Mouse (Mus musculus): ENCODE data around the gene Dennd6b. TPM values are rescaled to one million over a fixed set of nuclear protein-coding genes. Genes with fewer than 3 reads are reported as not detected.

Gene Dennd6b
- total and polyA plus RNA-seq, 3 experiments, result 6.1 to 11.4 TPM; not detected in 1

DNA sequence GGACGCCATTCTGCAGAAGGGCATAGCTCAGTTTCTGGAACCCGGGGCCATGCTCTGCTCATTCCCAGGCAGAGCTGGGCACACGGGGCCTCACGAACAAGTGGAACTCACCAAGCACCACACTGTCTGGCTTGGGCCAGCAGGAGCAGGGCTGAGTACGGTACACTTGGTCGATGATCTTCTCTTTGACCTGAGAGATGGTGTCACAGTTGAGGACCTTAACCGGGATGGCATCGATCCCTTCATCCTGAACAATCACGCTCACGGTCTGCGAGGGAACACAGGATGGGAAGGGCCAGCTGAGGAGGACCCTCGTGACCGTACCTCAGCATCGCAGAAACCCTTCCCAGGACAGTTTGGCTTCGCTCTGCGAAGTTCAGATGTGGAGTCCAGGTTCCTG is 37.8 kb downstream of the Dennd6b start:
- no peak for DNase-seq (ENCODE audit: low read depth, low spot score)
- TF ChIP-seq TCF12 (IDR thresholded peaks at IDR 0.05; ENCODE audit: low read depth, low read length) (no peak), ETS1 (IDR thresholded peaks at IDR 0.05; ENCODE audit: low read depth, low read length) (no peak), MYB (IDR thresholded peaks at IDR 0.05; ENCODE audit: low read depth, low read length) (no peak), POLR2AphosphoS5 (IDR thresholded peaks at IDR 0.05; ENCODE audit: borderline replicate concordance, low read depth, low read length) (no peak), RAD21 (IDR thresholded peaks at IDR 0.05; ENCODE audit: low read depth, low read length) (no peak), POLR2A (IDR thresholded peaks at IDR 0.05; ENCODE audit: control insufficient read depth in 1 of 2, insufficient read depth in 1 of 2, low read depth in 1 of 2, low read length in 2 of 2, poor library complexity in 1 of 2) (no peak), MAFK (IDR thresholded peaks at IDR 0.05; ENCODE audit: borderline replicate concordance, low read depth, low read length) (no peak), EP300 (IDR thresholded peaks at IDR 0.05; ENCODE audit: low read depth in 1 of 2, low read length in 2 of 2) (no peak), MEF2A (IDR thresholded peaks at IDR 0.05; ENCODE audit: extremely low read depth, insufficient replicate concordance, low read depth, low read length, poor library complexity, severe bottlenecking) (no peak), BHLHE40 (IDR thresholded peaks at IDR 0.05; ENCODE audit: borderline replicate concordance, low read depth, low read length) (no peak), SMC3 (IDR thresholded peaks at IDR 0.05; ENCODE audit: low read depth, low read length) (no peak), RCOR1 (IDR thresholded peaks at IDR 0.05; ENCODE audit: low read depth, low read length) (no peak), HCFC1 (IDR thresholded peaks at IDR 0.05; ENCODE audit: low read depth, low read length) (no peak), ZC3H11A (IDR thresholded peaks at IDR 0.05; ENCODE audit: low read depth, low read length) (no peak), SIN3A (IDR thresholded peaks at IDR 0.05; ENCODE audit: low read length) (no peak), CHD1 (IDR thresholded peaks at IDR 0.05; ENCODE audit: low read depth, low read length) (no peak)
- Histone ChIP-seq H3K9me3 (replicated peaks; ENCODE audit: insufficient read depth, low read length) (no peaks in the 10 kb centered on the region), H3K4me1 (ENCODE audit: control insufficient read depth in 1 of 2, insufficient read depth in 2 of 2, low read length in 2 of 2) (no peaks in the 10 kb centered on the region), H3K27ac (ENCODE audit: control insufficient read depth, low read depth, low read length) (no peak overlapping the region), H3K79me2 (ENCODE audit: control insufficient read depth, insufficient read depth, low read length, poor library complexity) (no peaks in the 10 kb centered on the region), H3K9ac (ENCODE audit: control insufficient read depth, low read depth, low read length, poor library complexity, severe bottlenecking) (no peak overlapping the region), H3K36me3 (ENCODE audit: control insufficient read depth in 1 of 2, insufficient read depth in 2 of 2, low read length in 2 of 2) (no peaks in the 10 kb centered on the region), H3K27me3 (ENCODE audit: control insufficient read depth in 1 of 2, insufficient read depth in 2 of 2, low read length in 2 of 2) (no peaks in the 10 kb centered on the region; a peak in 1 of 4 replicates), H3K4me3 (ENCODE audit: control insufficient read depth in 1 of 2, insufficient read depth in 1 of 2, low read depth in 2 of 2, low read length in 2 of 2) (no peak overlapping the region)

DNA sequence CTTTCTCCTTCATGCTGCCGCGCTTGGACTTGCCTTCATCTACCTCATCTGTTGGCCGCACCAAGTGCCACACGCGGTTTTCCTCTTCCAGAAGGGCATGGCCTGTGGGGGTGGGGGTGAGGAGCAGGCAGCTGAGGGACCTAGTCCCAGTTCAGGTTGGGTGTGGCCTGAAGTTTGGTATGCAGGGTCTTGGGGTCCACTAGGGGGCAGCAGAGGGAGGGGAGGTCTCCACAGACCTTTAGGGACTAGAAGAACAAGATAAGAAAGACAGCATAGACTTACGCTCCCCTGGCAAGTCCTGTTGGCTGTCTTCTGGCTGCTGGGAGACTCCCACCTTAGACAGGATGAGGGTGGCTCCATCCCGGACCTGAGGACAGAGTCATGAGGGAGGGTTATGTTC is 38.3 kb downstream of the Dennd6b start:
- Histone ChIP-seq H3K27ac (ENCODE audit: control insufficient read depth, low read depth, low read length) (no peak overlapping the region), H3K4me1 (ENCODE audit: control insufficient read depth in 1 of 2, insufficient read depth in 2 of 2, low read length in 2 of 2) (no peaks in the 10 kb centered on the region), H3K36me3 (ENCODE audit: control insufficient read depth in 1 of 2, insufficient read depth in 2 of 2, low read length in 2 of 2) (no peaks in the 10 kb centered on the region), H3K9me3 (replicated peaks; ENCODE audit: insufficient read depth, low read length) (no peaks in the 10 kb centered on the region), H3K9ac (ENCODE audit: control insufficient read depth, low read depth, low read length, poor library complexity, severe bottlenecking) (no peak overlapping the region), H3K79me2 (ENCODE audit: control insufficient read depth, insufficient read depth, low read length, poor library complexity) (no peaks in the 10 kb centered on the region), H3K27me3 (ENCODE audit: control insufficient read depth in 1 of 2, insufficient read depth in 2 of 2, low read length in 2 of 2) (no peaks in the 10 kb centered on the region; a peak in 1 of 4 replicates), H3K4me3 (ENCODE audit: control insufficient read depth in 1 of 2, insufficient read depth in 1 of 2, low read depth in 2 of 2, low read length in 2 of 2) (no peak overlapping the region)
- DNase-seq (ENCODE audit: low read depth, low spot score), result peak; percentile 89
- TF ChIP-seq SIN3A (IDR thresholded peaks at IDR 0.05; ENCODE audit: low read length) (0 out of 2 replicates have a peak, but pooled peaks have one; percentile 23), E2F4 (IDR thresholded peaks at IDR 0.05; ENCODE audit: borderline replicate concordance, low read depth, low read length) (no peak), MAFK (IDR thresholded peaks at IDR 0.05; ENCODE audit: borderline replicate concordance, low read depth, low read length) (no peak), CHD1 (IDR thresholded peaks at IDR 0.05; ENCODE audit: low read depth, low read length) (no peak), GATA1 (IDR thresholded peaks at IDR 0.05; ENCODE audit: low read depth, low read length) (peak; percentile 53; the same call in 1 of the 2 replicates), ZC3H11A (IDR thresholded peaks at IDR 0.05; ENCODE audit: low read depth, low read length) (peak; percentile 65), CTCF (IDR thresholded peaks at IDR 0.05 in 2 of 3, conservative IDR thresholded peaks at IDR 0.05 in 1 of 3; ENCODE audit: control insufficient read depth in 1 of 3, insufficient read depth in 1 of 3, low read depth in 2 of 3, low read length in 3 of 3, poor library complexity in 1 of 3, severe bottlenecking in 1 of 3) (peak; percentile 82 to 89 (median 85)), SMC3 (IDR thresholded peaks at IDR 0.05; ENCODE audit: low read depth, low read length) (peak; percentile 80), RAD21 (IDR thresholded peaks at IDR 0.05; ENCODE audit: low read depth, low read length) (peak; percentile 65)

Measured in MEL (cell line).